Mouse (Mus musculus): Measurements from ENCODE around the gene Rbm14. TPM values are rescaled to one million over a fixed set of nuclear protein-coding genes. Genes with fewer than 3 reads are reported as not detected.

The Rbm14 gene
- total and polyA plus RNA-seq, 2 experiments from 2014 or later = 37.5 to 45.6 TPM

DNA sequence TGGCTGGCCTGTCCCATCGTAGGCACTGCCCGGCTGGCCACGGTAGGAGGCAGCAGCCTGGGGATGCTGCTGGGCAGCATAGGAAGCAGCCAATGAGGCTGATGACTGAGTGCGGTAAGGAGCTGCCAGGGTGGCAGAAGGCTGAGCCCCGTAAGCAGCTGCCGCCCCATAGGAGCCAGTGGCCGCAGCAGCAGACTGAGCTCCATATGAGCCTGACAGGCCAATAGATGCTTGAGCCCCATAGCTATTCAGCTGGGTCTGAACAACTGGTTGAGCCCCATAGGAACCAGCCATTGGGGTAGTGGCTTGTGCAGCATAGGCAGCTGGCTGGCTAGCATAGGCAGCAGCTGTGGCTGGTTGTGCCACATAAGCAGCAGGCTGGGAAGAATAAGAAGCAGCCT is 8.7 kb downstream of the Rbm14 start:
- 66% methylated on average over 7 of the region's 7 CpGs for WGBS
- peaks cover 33% of the 10 kb centered on the region for H3K36me3 ChIP-seq (ENCODE audit: insufficient read depth, low read length)
- no peak overlapping the region; the same call in 1 of the 2 replicates for H3K27ac ChIP-seq
- H3K4me1 ChIP-seq (ENCODE audit: insufficient read depth, low read length) = no peaks in the 10 kb centered on the region; the same call in 1 of the 2 replicates
- ATAC-seq (peak; percentile 77), DNase-seq (ENCODE audit: low spot score) (peak; percentile 51)
- no peak overlapping the region for H3K9ac ChIP-seq (replicated peaks; ENCODE audit: low read length)
- no peak overlapping the region for H3K4me2 ChIP-seq (ENCODE audit: low read depth, low read length)
- no peak overlapping the region for H3K4me3 ChIP-seq (ENCODE audit: low read length)
- no peaks in the 10 kb centered on the region for H3K27me3 ChIP-seq (ENCODE audit: insufficient read depth, low read length)
- TF ChIP-seq CTCF (IDR thresholded peaks at IDR 0.05; ENCODE audit: low read depth) = no peak
- H3K9me3 ChIP-seq (ENCODE audit: low read length) = no peaks in the 10 kb centered on the region

- TF ChIP-seq CTCF (IDR thresholded peaks at IDR 0.05; ENCODE audit: low read depth) = no peak
- Histone ChIP-seq H3K9me3 (ENCODE audit: low read length) (no peaks in the 10 kb centered on the region), H3K4me2 (ENCODE audit: low read depth, low read length) (no peak overlapping the region), H3K27ac (no peak overlapping the region), H3K36me3 (ENCODE audit: insufficient read depth, low read length) (peaks cover 33% of the 10 kb centered on the region), H3K4me1 (ENCODE audit: insufficient read depth, low read length) (no peaks in the 10 kb centered on the region; the same call in 1 of the 2 replicates), H3K4me3 (ENCODE audit: low read length) (no peak overlapping the region), H3K9ac (replicated peaks; ENCODE audit: low read length) (no peak overlapping the region), H3K27me3 (ENCODE audit: insufficient read depth, low read length) (no peaks in the 10 kb centered on the region)
- no peak for DNase-seq (ENCODE audit: low spot score)
- no peak for ATAC-seq
- 91% methylated on average over 5 of the region's 5 CpGs for WGBS
Measured at GRCm38 (mm10) chr19:4799083-4799482, 12.4 kb downstream of the Rbm14 start.

GRCm38 (mm10) chr19:4797846-4798245 is 13.6 kb downstream of the Rbm14 start:
- no peaks in the 10 kb centered on the region for H3K9me3 ChIP-seq (ENCODE audit: low read length)
- DNase-seq (ENCODE audit: low spot score) (no peak), ATAC-seq (no peak)
- no peak for TF ChIP-seq CTCF (IDR thresholded peaks at IDR 0.05; ENCODE audit: low read depth)
- H3K4me1 ChIP-seq (ENCODE audit: insufficient read depth, low read length) = no peaks in the 10 kb centered on the region; the same call in 1 of the 2 replicates
- H3K9ac ChIP-seq (replicated peaks; ENCODE audit: low read length) = no peak overlapping the region
- no peaks in the 10 kb centered on the region for H3K27me3 ChIP-seq (ENCODE audit: insufficient read depth, low read length)
- no peak overlapping the region for H3K4me2 ChIP-seq (ENCODE audit: low read depth, low read length)
- no peak overlapping the region for H3K27ac ChIP-seq
- no peak overlapping the region for H3K4me3 ChIP-seq (ENCODE audit: low read length)
- WGBS = 97% methylated on average over 2 of the region's 2 CpGs
- peaks cover 29% of the 10 kb centered on the region for H3K36me3 ChIP-seq (ENCODE audit: insufficient read depth, low read length)

DNA sequence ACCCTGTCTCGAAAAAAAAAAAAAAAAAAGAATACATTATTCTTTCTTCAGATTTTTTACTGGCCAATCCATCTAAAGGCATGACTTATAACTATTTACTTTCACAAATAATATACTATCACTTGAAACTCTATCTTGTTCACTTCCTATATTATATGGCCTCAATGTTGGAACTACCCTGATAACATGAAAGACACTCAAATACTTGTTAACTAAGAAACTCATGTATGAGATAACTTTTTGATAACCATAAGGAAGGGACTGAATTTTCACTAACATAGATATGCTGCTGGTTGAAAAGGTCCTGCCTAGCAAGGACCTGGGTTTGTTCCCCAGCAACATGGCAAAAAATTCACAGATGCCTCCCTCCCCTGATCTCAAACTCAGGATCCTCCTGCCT is 15.5 kb downstream of the Rbm14 start:
- no peak overlapping the region for H3K9ac ChIP-seq (replicated peaks; ENCODE audit: low read length)
- H3K4me3 ChIP-seq (ENCODE audit: low read length) = no peak overlapping the region
- H3K36me3 ChIP-seq (ENCODE audit: insufficient read depth, low read length) = peaks cover 10% of the 10 kb centered on the region; the same call in 1 of the 2 replicates
- TF ChIP-seq CTCF (IDR thresholded peaks at IDR 0.05; ENCODE audit: low read depth) = no peak
- WGBS = 78% methylated on average over 1 of the region's 1 CpGs
- DNase-seq (ENCODE audit: low spot score) (no peak), ATAC-seq (no peak)
- H3K4me1 ChIP-seq (ENCODE audit: insufficient read depth, low read length) = no peaks in the 10 kb centered on the region; the same call in 1 of the 2 replicates
- no peak overlapping the region for H3K4me2 ChIP-seq (ENCODE audit: low read depth, low read length)
- H3K27me3 ChIP-seq (ENCODE audit: insufficient read depth, low read length) = no peaks in the 10 kb centered on the region
- no peaks in the 10 kb centered on the region for H3K9me3 ChIP-seq (ENCODE audit: low read length)
- H3K27ac ChIP-seq = no peak overlapping the region

DNA sequence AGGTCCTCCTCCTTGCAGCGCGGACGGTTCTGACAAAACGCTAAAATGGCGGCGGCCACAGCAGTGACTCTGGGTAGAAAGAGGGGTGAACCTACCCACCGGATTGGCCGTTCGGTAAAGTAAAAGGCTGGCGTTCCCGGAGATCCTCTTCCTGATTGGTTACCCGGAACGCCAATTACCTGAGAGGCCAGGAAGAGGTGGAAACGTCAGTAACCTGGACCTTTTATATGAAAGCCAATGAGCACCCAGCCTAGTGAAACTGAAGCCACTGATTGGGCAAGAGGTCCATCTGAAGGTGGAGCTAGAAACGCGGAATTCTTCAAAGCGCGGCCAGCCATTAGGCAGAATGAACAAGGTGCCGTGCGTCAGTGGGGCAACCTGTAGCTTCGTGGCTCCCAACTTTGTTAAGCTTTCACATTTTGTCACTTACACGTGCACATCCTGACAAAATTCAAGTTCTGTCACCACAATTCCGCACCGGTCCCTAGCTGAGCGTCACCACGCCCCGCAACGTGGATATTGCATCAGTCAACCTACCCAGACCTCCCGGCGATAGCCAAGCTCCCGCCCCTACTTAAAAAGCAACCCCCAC is 17.5 kb downstream of the Rbm14 start, which contains the start of gene Rbm4:
Gene Rbm4 (minus strand): TSS at position 71 of the 592 bp plus-strand sequence.
- Histone ChIP-seq H3K27ac (peak within 1 kb of the TSS; percentile 87), H3K4me2 (ENCODE audit: low read depth, low read length) (peak within 1 kb of the TSS; percentile 86), H3K4me3 (ENCODE audit: low read length) (peak within 1 kb of the TSS; percentile 78), H3K36me3 (ENCODE audit: insufficient read depth, low read length) (no peaks in the 10 kb centered on the region), H3K9me3 (ENCODE audit: low read length) (no peaks in the 10 kb centered on the region), H3K4me1 (ENCODE audit: insufficient read depth, low read length) (peaks cover 7% of the 10 kb centered on the region), H3K9ac (replicated peaks; ENCODE audit: low read length) (peak within 1 kb of the TSS; percentile 70), H3K27me3 (ENCODE audit: insufficient read depth, low read length) (no peaks in the 10 kb centered on the region)
- 0% methylated on average over 31 of the region's 31 CpGs for WGBS
- peak; percentile 100 for ATAC-seq
- TF ChIP-seq CTCF (IDR thresholded peaks at IDR 0.05; ENCODE audit: low read depth) = no peak; the same call in 1 of the 2 replicates
- peak; percentile 99 for DNase-seq (ENCODE audit: low spot score)

- peaks cover 7% of the 10 kb centered on the region for H3K4me1 ChIP-seq (ENCODE audit: insufficient read depth, low read length)
Measured at GRCm38 (mm10) chr19:4793281-4793830, 18.1 kb downstream of the Rbm14 start.

GRCm38 (mm10) chr19:4786313-4786712 is 25.1 kb downstream of the Rbm14 start:
- Histone ChIP-seq H3K4me3 (ENCODE audit: low read length) (no peak overlapping the region), H3K9me3 (ENCODE audit: low read length) (no peaks in the 10 kb centered on the region), H3K4me2 (ENCODE audit: low read depth, low read length) (no peak overlapping the region), H3K36me3 (ENCODE audit: insufficient read depth, low read length) (peaks cover 26% of the 10 kb centered on the region), H3K27ac (no peak overlapping the region), H3K4me1 (ENCODE audit: insufficient read depth, low read length) (peaks cover 7% of the 10 kb centered on the region), H3K9ac (replicated peaks; ENCODE audit: low read length) (no peak overlapping the region), H3K27me3 (ENCODE audit: insufficient read depth, low read length) (no peaks in the 10 kb centered on the region)
- ATAC-seq (no peak), DNase-seq (ENCODE audit: low spot score) (no peak)
- 92% methylated on average over 2 of the region's 2 CpGs for WGBS
- TF ChIP-seq CTCF (IDR thresholded peaks at IDR 0.05; ENCODE audit: low read depth) = no peak

More at GRCm38 (mm10) chr19:4793281-4793830, 18.1 kb downstream of the Rbm14 start:
- H3K27ac ChIP-seq = peak overlapping the region; percentile 87
- H3K9ac ChIP-seq (replicated peaks; ENCODE audit: low read length) = peak overlapping the region; percentile 70
- WGBS = under 1% methylated on average over 16 of the region's 16 CpGs
- peak overlapping the region; percentile 86 for H3K4me2 ChIP-seq (ENCODE audit: low read depth, low read length)
- no peaks in the 10 kb centered on the region for H3K27me3 ChIP-seq (ENCODE audit: insufficient read depth, low read length)
- peak; percentile 22; the same call in 1 of the 2 replicates for ATAC-seq
- H3K9me3 ChIP-seq (ENCODE audit: low read length) = no peaks in the 10 kb centered on the region
- TF ChIP-seq CTCF (IDR thresholded peaks at IDR 0.05; ENCODE audit: low read depth) = no peak; the same call in 1 of the 2 replicates
- no peaks in the 10 kb centered on the region for H3K36me3 ChIP-seq (ENCODE audit: insufficient read depth, low read length)
- peak overlapping the region; percentile 78 for H3K4me3 ChIP-seq (ENCODE audit: low read length)
- DNase-seq (ENCODE audit: low spot score) = peak; percentile 28

Data from hindbrain, postnatal 0 days (tissue).